Comparison of ENCODE assay signal across 8 mouse cellular contexts in genomic region chr11:100295308-100295707, GRCm38 (mm10). TPM values are rescaled to one million over a fixed set of nuclear protein-coding genes. Genes with fewer than 3 reads are reported as not detected.
DNase-seq lines count a peak whose midpoint lies in the region; ATAC-seq lines count a peak whose summit lies in the region.

No protein-coding gene starts in this region.

- 5% methylated on average over 10 of the region's 10 CpGs for WGBS in liver, embryonic 11.5 days

- H3K36me3 ChIP-seq in liver, embryonic 11.5 days (ENCODE audit: control insufficient read depth, insufficient read depth, low read length), result no peaks in the 10 kb centered on the region
- no peaks in the 10 kb centered on the region for H3K36me3 ChIP-seq in splenic B cell, adult 2 months (ENCODE audit: control insufficient read depth, insufficient read depth, low read length, poor library complexity, severe bottlenecking)

- ATAC-seq in liver, embryonic 11.5 days (replicated peaks; ENCODE audit: low FRiP score), result 0 out of 2 replicates have a peak, but pooled peaks have one; percentile 46

- no peaks in the 10 kb centered on the region for H3K27me3 ChIP-seq in liver, embryonic 11.5 days (replicated peaks; ENCODE audit: control insufficient read depth, insufficient read depth, low read length)
- no peaks in the 10 kb centered on the region for H3K27me3 ChIP-seq in splenic B cell, adult 2 months (ENCODE audit: control insufficient read depth, insufficient read depth, low read length, poor library complexity, severe bottlenecking)

- no peak overlapping the region for H3K27ac ChIP-seq in liver, embryonic 11.5 days (ENCODE audit: low read depth, low read length)

- no peak overlapping the region for H3K4me3 ChIP-seq in liver, embryonic 11.5 days (ENCODE audit: low read depth, low read length)

- no peak overlapping the region for H3K9ac ChIP-seq in liver, embryonic 11.5 days (ENCODE audit: low read depth, low read length)

- H3K9me3 ChIP-seq in liver, embryonic 11.5 days (ENCODE audit: control insufficient read depth, low read length), result no peaks in the 10 kb centered on the region

- no peak overlapping the region for H3K4me2 ChIP-seq in liver, embryonic 11.5 days

- peaks cover 10% of the 10 kb centered on the region for H3K4me1 ChIP-seq in liver, embryonic 11.5 days (replicated peaks; ENCODE audit: control insufficient read depth, insufficient read depth, low read length)

- peak; percentile 92 for DNase-seq in 3T3-L1 (ENCODE audit: low read depth, low spot score)
- DNase-seq in adrenal gland, adult 2 months, result peak; percentile 73
- peak; percentile 79 for DNase-seq in embryo, embryonic 11.5 days (ENCODE audit: low read depth, low spot score)
- DNase-seq in heart, adult 18-20 months, result peak; percentile 70 to 91
- DNase-seq in kidney, adult 8-10 months, result peak; percentile 45 to 78
- peak; percentile 84 for DNase-seq in liver, embryonic 11.5 days (ENCODE audit: low spot score)
- DNase-seq in neural tube, embryonic 10.5 days (ENCODE audit: extremely low spot score, low spot score), result peak; percentile 91
- DNase-seq in splenic B cell, adult 2 months (ENCODE audit: low read depth, low spot score), result peak; percentile 90

RNA-seq across cellular contexts. Expression of gene Eif1, which starts 24.4 kb away (rescaled TPM):
- 1,000 to 10,000 TPM; 1,002 to 1,252 TPM for total RNA-seq in adrenal gland, adult 2 months (2021)
- polyA plus RNA-seq in adrenal gland, adult 2 months (2012; rRNA removed), result 121 and 147 TPM in 2 replicates
- 1,000 to 10,000 TPM; 1,847 to 1,982 TPM for total RNA-seq in heart, adult 18-20 months (2021)
- 2,121 and 2,222 TPM in 2 replicates for polyA plus RNA-seq in liver, embryonic 11.5 days (2014; fragmentation: Nextera tagmentation; extraction: Ambion mirVana)

RNA-seq across cellular contexts. Expression of gene Krt42, which starts 25.6 kb away (rescaled TPM):
- not detected for total RNA-seq in adrenal gland, adult 2 months (2021)
- 0.12 TPM in 1 of 2 replicates, not detected in the other for polyA plus RNA-seq in adrenal gland, adult 2 months (2012; rRNA removed)
- total RNA-seq in heart, adult 18-20 months (2021), result not detected
- polyA plus RNA-seq in liver, embryonic 11.5 days (2014; fragmentation: Nextera tagmentation; extraction: Ambion mirVana), result not detected in 2 replicates

RNA-seq across cellular contexts. Expression of gene Krt17, which starts 34.5 kb away (rescaled TPM):
- not detected for total RNA-seq in adrenal gland, adult 2 months (2021)
- not detected in 2 replicates for polyA plus RNA-seq in adrenal gland, adult 2 months (2012; rRNA removed)
- under 1 TPM in 1 of 2 experiments, not detected in 1; 0.31 TPM for total RNA-seq in heart, adult 18-20 months (2021)
- polyA plus RNA-seq in liver, embryonic 11.5 days (2014; fragmentation: Nextera tagmentation; extraction: Ambion mirVana), result 0.32 and 0.42 TPM in 2 replicates

RNA-seq across cellular contexts. Expression of gene Gast, which starts 38.9 kb away (rescaled TPM):
- total RNA-seq in adrenal gland, adult 2 months (2021), result not detected
- polyA plus RNA-seq in adrenal gland, adult 2 months (2012; rRNA removed), result not detected in 2 replicates
- total RNA-seq in heart, adult 18-20 months (2021), result not detected
- not detected in 2 replicates for polyA plus RNA-seq in liver, embryonic 11.5 days (2014; fragmentation: Nextera tagmentation; extraction: Ambion mirVana)

RNA-seq across cellular contexts. Expression of gene Krt16, which starts 46.6 kb away (rescaled TPM):
- not detected for total RNA-seq in adrenal gland, adult 2 months (2021)
- polyA plus RNA-seq in adrenal gland, adult 2 months (2012; rRNA removed), result not detected in 2 replicates
- total RNA-seq in heart, adult 18-20 months (2021), result not detected
- polyA plus RNA-seq in liver, embryonic 11.5 days (2014; fragmentation: Nextera tagmentation; extraction: Ambion mirVana), result not detected in 2 replicates
